Mouse (Mus musculus) midbrain, embryonic 16.5 days (tissue): ENCODE data around the gene Tnfrsf4. TPM values are rescaled to one million over a fixed set of nuclear protein-coding genes. Genes with fewer than 3 reads are reported as not detected.

Experiments
- ATAC-seq: fragments of 200-750 bp; cut with Nextera tagmentation; 2 replicates; pipeline ENCODE4 v1.8.0; 2017; ENCODE audit warnings: moderate TSS enrichment
- H3K27ac ChIP-seq: fragments of 300-500 bp; sonication (generic); 2 replicates; pipeline ENCODE4 v1.5.1; 2014; ENCODE audit warnings: mild to moderate bottlenecking, low read length, mixed read lengths
- H3K27me3 ChIP-seq: fragments of 300-500 bp; sonication (generic); 2 replicates; pipeline ENCODE4 v1.6.1; 2014; ENCODE audit warnings: low read depth, low read length, mixed read lengths; ENCODE audit not compliant: control insufficient read depth, insufficient read depth
- H3K36me3 ChIP-seq: fragments of 300-500 bp; sonication (generic); 2 replicates; pipeline ENCODE4 v1.6.1; 2014; ENCODE audit warnings: mild to moderate bottlenecking, low read length, moderate library complexity, mixed read lengths; ENCODE audit not compliant: control insufficient read depth, insufficient read depth
- H3K4me1 ChIP-seq: fragments of 300-500 bp; sonication (generic); 2 replicates; pipeline ENCODE4 v1.6.1; 2014; ENCODE audit warnings: mild to moderate bottlenecking, low read length, mixed read lengths; ENCODE audit not compliant: control insufficient read depth, insufficient read depth
- H3K4me2 ChIP-seq: fragments of 300-500 bp; sonication (generic); 2 replicates; pipeline ENCODE4 v1.6.1; 2014; ENCODE audit warnings: mild to moderate bottlenecking, low read length, mixed read lengths
- H3K4me3 ChIP-seq: fragments of 300-500 bp; sonication (generic); 2 replicates; pipeline ENCODE4 v1.5.1; 2014; ENCODE audit warnings: low read depth, mild to moderate bottlenecking, low read length, moderate library complexity, mixed read lengths
- H3K9ac ChIP-seq: fragments of 300-500 bp; sonication (generic); 2 replicates; pipeline ENCODE4 v1.6.1; 2014; ENCODE audit warnings: low read depth, low read length, mixed read lengths
- H3K9me3 ChIP-seq: fragments of 300-500 bp; sonication (generic); replicated peaks from 2 replicates; pipeline ENCODE4 v1.6.1; 2014; ENCODE audit warnings: mild to moderate bottlenecking, low read length, mixed read lengths; ENCODE audit not compliant: control insufficient read depth, poor library complexity, severe bottlenecking
- WGBS: fragments of 180-500 bp; shearing (Covaris S2); extraction: QIAGEN DNeasy Blood & Tissue Kit; methylation state at CpG from one replicate; pipeline ENCODE4 v1.1.7; 2014; 5-methylcytosine and 5-hydroxymethylcytosine counted together
- polyA plus RNA-seq: library from polyadenylated mRNA; unstranded; fragments of >200 nt; fragmentation: Nextera tagmentation; extraction: Ambion mirVana; gene quantifications from 2 replicates; pipeline ENCODE4 v1.2.1, GENCODE M21; 2015

Gene Tnfrsf4
- polyA plus RNA-seq, 1 experiment from 2014 or later, result not detected

DNA sequence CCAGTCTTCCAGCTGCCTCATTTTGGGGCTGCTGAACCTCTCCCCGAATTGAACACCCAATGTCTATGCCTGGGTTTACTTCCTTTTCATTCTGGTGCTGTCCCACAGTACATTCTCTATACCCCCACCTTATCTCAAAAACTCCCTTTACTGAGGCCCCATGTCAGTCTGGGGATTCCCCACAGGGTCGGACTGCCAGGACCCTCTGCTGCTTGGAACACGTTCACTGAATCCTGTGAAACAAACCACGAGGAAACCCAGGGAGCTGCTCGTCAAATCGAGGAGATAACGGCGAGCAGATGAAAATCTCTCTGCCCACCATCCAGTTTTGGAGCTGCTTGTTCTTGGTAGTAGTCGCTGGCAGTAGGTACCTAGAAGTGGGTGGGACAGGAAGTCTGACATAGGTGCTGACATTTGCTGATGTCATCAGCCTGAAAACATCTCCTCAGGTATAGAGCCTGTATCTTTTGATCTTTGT is 8.3 kb downstream of the Tnfrsf4 start:
- Histone ChIP-seq H3K9me3 (no peaks in the 10 kb centered on the region), H3K27ac (no peak overlapping the region), H3K4me3 (no peak overlapping the region), H3K36me3 (no peaks in the 10 kb centered on the region; the same call in 1 of the 2 replicates), H3K9ac (no peak overlapping the region), H3K4me1 (no peaks in the 10 kb centered on the region), H3K27me3 (no peaks in the 10 kb centered on the region), H3K4me2 (no peak overlapping the region)
- WGBS, result 90% methylated on average over 9 of the region's 9 CpGs
- ATAC-seq, result no peak

DNA sequence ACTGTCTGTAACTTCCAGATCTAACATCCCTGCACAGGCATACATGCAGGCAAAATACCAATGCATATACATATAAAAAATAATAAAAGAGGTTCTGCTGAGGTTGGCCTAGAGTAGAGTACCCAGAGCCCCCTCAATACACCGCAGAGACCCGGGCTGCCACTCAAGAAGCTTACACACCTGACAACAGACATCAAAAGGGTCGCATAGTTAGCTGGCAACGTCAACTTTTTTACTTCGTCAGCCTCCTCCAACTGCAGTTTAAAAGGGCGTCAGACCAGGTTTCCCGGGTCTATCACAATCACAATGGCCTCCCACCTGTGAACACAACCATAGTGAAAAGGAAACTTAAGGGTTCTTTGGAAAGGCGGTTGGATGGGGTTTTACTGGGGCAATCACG is 9.9 kb downstream of the Tnfrsf4 start:
- ATAC-seq, result no peak
- Histone ChIP-seq H3K4me2 (no peak overlapping the region), H3K36me3 (peaks cover 8% of the 10 kb centered on the region; the same call in 1 of the 2 replicates), H3K27me3 (no peaks in the 10 kb centered on the region), H3K4me3 (no peak overlapping the region), H3K9me3 (no peaks in the 10 kb centered on the region), H3K4me1 (no peaks in the 10 kb centered on the region), H3K27ac (no peak overlapping the region), H3K9ac (no peak overlapping the region)
- 85% methylated on average over 9 of the region's 9 CpGs for WGBS

DNA sequence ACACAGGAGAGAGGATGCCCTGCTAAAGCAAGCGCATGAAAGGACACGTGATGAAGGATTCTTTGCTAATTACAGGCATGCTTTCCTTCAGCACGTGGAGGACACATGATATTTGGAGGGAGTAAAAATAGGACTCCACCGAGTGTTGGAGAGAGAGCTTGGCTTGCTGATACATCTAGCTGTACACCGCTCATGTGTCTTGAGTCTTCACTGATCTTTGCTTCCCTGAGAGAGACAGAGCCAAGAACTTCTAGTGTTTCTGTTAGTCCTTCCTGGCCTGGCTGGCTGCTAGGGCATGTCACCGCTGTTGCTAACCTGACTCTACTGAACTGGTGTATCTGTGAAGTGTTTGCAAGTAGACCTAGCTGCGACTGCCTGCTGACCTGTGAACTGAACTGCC is 10.5 kb downstream of the Tnfrsf4 start:
- Histone ChIP-seq H3K27me3 (no peaks in the 10 kb centered on the region), H3K9ac (no peak overlapping the region), H3K27ac (no peak overlapping the region), H3K9me3 (no peaks in the 10 kb centered on the region), H3K4me3 (no peak overlapping the region), H3K4me2 (no peak overlapping the region), H3K4me1 (no peaks in the 10 kb centered on the region), H3K36me3 (peaks cover 8% of the 10 kb centered on the region; the same call in 1 of the 2 replicates)
- WGBS, result 95% methylated on average over 7 of the region's 7 CpGs
- no peak for ATAC-seq

- 64% methylated on average over 4 of the region's 4 CpGs for WGBS
- no peak for ATAC-seq
- H3K9ac ChIP-seq, result no peak within 1 kb of the TSS; the same call in 1 of the 2 replicates
- H3K27ac ChIP-seq, result no peak within 1 kb of the TSS
- H3K4me1 ChIP-seq, result peaks cover 11% of the 10 kb centered on the region
- H3K4me3 ChIP-seq, result no peak within 1 kb of the TSS
- no peak within 1 kb of the TSS for H3K4me2 ChIP-seq
- peaks cover 8% of the 10 kb centered on the region; the same call in 1 of the 2 replicates for H3K36me3 ChIP-seq
- no peaks in the 10 kb centered on the region for H3K9me3 ChIP-seq
- no peaks in the 10 kb centered on the region for H3K27me3 ChIP-seq
These were observed 12.4 kb downstream of the Tnfrsf4 start, which contains the start of gene Tnfrsf18 for GRCm38 (mm10) chr4:156026013-156026412. TSS of gene Tnfrsf18 (plus strand) at chr4:156026164.

- ATAC-seq, result no peak
These were observed 14.9 kb downstream of the Tnfrsf4 start for GRCm38 (mm10) chr4:156028580-156028979.

GRCm38 (mm10) chr4:156030651-156031118 is 17.0 kb downstream of the Tnfrsf4 start:
- ATAC-seq, result peak; percentile 23
- Histone ChIP-seq H3K27ac (peak overlapping the region; percentile 84), H3K4me3 (peak overlapping the region; percentile 60), H3K9me3 (no peaks in the 10 kb centered on the region), H3K27me3 (peaks cover 14% of the 10 kb centered on the region), H3K4me2 (peak overlapping the region; percentile 71), H3K9ac (peak overlapping the region; percentile 83), H3K36me3 (peaks cover 8% of the 10 kb centered on the region; the same call in 1 of the 2 replicates), H3K4me1 (peaks cover 29% of the 10 kb centered on the region)
- 50% methylated on average over 9 of the region's 9 CpGs for WGBS

More at GRCm38 (mm10) chr4:156028580-156028979, 14.9 kb downstream of the Tnfrsf4 start:
- peaks cover 23% of the 10 kb centered on the region for H3K4me1 ChIP-seq
- no peaks in the 10 kb centered on the region for H3K27me3 ChIP-seq
- no peak overlapping the region for H3K27ac ChIP-seq
- H3K9ac ChIP-seq, result no peak overlapping the region
- H3K9me3 ChIP-seq, result no peaks in the 10 kb centered on the region
- WGBS, result 93% methylated on average over 7 of the region's 7 CpGs
- H3K36me3 ChIP-seq, result peaks cover 8% of the 10 kb centered on the region; the same call in 1 of the 2 replicates
- no peak overlapping the region for H3K4me2 ChIP-seq
- H3K4me3 ChIP-seq, result no peak overlapping the region

DNA sequence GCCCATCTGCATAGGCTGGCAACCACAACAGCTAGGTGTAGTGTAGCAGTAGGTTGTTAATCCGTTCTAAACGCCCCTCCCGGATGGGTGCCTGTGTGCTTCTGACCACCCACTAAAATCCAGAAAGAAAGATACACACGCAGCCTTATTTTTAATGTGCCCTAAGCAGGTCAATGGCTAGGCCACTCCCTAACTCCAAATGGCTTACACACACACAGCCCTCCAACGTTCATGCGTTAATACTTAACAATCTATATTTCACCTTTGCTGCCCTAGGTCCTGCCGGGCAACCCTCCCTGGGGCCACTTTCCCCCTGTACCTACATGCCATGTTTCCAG is 17.6 kb downstream of the Tnfrsf4 start:
- peaks cover 19% of the 10 kb centered on the region for H3K27me3 ChIP-seq
- ATAC-seq, result peak; percentile 16; the same call in 1 of the 2 replicates
- WGBS, result 2% methylated on average over 7 of the region's 7 CpGs

GRCm38 (mm10) chr4:156031593-156032391 is 18.1 kb downstream of the Tnfrsf4 start:
- Histone ChIP-seq H3K9me3 (no peaks in the 10 kb centered on the region), H3K36me3 (peaks cover 8% of the 10 kb centered on the region; the same call in 1 of the 2 replicates), H3K27ac (peak overlapping the region; percentile 84), H3K4me3 (peak overlapping the region; percentile 60), H3K27me3 (peaks cover 21% of the 10 kb centered on the region), H3K4me2 (peak overlapping the region; percentile 71), H3K9ac (peak overlapping the region; percentile 83), H3K4me1 (peaks cover 29% of the 10 kb centered on the region)
- peak; percentile 94 for ATAC-seq
- 3% methylated on average over 24 of the region's 24 CpGs for WGBS

More for the DNA sequence above, 17.6 kb downstream of the Tnfrsf4 start:
- peak overlapping the region; percentile 83 for H3K9ac ChIP-seq
- peak overlapping the region; percentile 84 for H3K27ac ChIP-seq
- H3K4me3 ChIP-seq, result peak overlapping the region; percentile 60
- peaks cover 8% of the 10 kb centered on the region; the same call in 1 of the 2 replicates for H3K36me3 ChIP-seq
- H3K9me3 ChIP-seq, result no peaks in the 10 kb centered on the region
- H3K4me1 ChIP-seq, result peaks cover 29% of the 10 kb centered on the region
- H3K4me2 ChIP-seq, result peak overlapping the region; percentile 71

DNA sequence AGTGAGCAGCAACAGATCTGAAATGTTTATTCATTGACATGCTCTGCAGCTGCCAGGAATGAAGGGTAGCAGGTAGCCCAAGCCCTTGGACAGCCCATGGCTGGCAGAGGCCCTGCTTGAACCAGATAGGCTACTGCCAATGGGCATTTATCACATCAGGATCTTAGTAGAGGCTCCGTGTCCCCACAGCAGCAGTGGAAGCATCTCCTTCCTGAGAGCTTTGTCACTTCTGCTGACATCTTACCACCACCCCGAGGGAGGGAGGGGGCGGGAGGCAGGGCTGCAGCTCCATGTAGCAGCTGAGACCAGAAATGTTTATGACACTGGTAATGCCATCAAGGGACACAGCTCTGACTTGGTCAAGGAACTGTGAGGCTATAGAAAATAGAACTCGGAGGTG is 19.2 kb downstream of the Tnfrsf4 start:
- Histone ChIP-seq H3K4me2 (no peak overlapping the region), H3K27ac (peak overlapping the region; percentile 84; the same call in 1 of the 2 replicates)
- 91% methylated on average over 4 of the region's 4 CpGs for WGBS

More for the DNA sequence above, 19.2 kb downstream of the Tnfrsf4 start:
- Histone ChIP-seq H3K4me3 (no peak overlapping the region), H3K27me3 (peaks cover 21% of the 10 kb centered on the region), H3K9me3 (no peaks in the 10 kb centered on the region), H3K9ac (no peak overlapping the region), H3K36me3 (peaks cover 4% of the 10 kb centered on the region; the same call in 1 of the 2 replicates), H3K4me1 (peaks cover 29% of the 10 kb centered on the region)
- ATAC-seq, result no peak
